Mouse (Mus musculus) adrenal gland, postnatal 14 days (tissue): ENCODE measurements around the gene Col6a6. TPM values are rescaled to one million over a fixed set of nuclear protein-coding genes. Genes with fewer than 3 reads are reported as not detected.

Experiments
- DNase-seq: peaks from one replicate; pipeline ENCODE4 v3.0.0; 2021; ENCODE audit warnings: mixed read lengths
- total RNA-seq: library from RNA; stranded (reverse); gene quantifications from 2 replicates; pipeline ENCODE4 v1.2.3, GENCODE M21; 2021

The Col6a6 gene
- total RNA-seq, 1 experiment from 2014 or later = 5.0 TPM

DNA sequence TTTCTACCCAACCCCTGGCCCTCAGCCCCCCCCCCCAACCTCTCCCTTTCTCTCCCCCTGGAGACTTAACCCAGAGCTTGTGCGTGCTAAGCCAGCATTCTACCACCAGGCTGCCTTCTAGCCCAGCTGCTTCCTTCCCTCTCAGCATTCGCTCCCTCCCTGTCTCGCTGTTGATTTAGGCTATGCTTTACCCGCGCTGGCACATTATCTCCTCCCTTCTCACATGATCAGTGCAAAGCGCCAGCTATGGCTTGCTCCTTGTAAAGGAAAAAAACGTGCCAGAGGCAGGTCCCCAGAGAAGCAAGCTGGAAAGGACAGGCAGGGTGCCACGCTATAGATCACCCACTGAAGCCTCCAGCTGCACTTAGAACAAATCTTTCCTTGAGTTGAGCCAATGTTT lies 90.5 kb downstream of the Col6a6 start:
- DNase-seq = peak; percentile 9

DNA sequence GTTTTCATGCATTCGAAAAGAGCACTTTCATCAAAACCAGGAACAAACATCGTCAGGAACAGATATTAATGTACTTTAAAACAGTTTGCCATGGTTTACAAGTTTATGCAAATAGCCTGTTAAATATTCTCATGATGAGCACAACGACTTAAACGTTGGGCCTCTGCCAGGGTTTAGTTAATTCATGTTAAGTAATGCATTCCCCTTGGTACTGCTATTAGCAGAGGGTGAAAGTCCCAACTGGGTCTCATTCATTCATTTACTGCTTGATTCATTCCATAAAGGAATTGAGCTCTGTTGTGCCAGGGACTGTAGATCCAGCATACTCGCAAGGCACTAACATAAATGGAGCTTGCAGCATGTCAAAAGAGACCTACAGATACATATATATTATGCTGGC lies 92.8 kb downstream of the Col6a6 start:
- no peak for DNase-seq

DNA sequence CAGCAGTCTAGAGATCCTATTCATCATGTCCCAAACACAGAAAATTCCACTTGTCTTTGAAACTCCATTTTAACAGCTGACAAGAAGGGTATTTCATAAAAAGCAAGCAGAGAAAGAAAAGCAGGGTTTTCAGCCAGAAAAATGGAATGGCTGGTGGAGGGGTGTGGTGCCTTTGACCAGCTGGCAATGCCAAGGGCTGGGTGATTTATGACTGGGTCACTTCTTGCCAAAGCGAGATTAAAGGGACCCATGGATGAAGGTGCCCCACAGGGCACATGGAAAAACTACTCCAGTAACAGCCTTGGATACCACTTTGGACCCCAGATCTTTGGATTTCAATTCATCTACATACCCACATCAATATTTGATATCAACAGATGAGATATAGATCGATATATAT lies 93.3 kb downstream of the Col6a6 start:
- DNase-seq = peak; percentile 54

DNA sequence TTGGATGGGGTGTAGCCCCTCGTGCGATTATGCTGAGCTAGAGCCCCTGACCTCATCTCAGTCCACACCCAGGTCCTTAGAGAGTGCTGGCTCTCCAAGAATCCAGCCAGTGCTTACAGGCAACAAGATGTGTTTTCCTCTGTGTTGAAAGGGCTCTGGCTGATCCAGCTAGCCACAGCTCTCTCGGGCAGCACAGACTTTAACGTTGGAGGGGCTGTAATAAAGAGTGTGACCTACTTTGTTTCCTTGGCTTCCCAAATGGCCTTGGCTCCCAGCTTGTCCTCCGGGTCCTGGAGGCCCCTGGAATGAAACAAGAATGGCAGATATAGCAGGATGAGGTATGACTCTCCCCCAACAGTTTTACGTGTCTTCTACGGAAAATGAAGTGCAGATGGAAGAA lies 96.0 kb downstream of the Col6a6 start:
- DNase-seq = peak; percentile 3

DNA sequence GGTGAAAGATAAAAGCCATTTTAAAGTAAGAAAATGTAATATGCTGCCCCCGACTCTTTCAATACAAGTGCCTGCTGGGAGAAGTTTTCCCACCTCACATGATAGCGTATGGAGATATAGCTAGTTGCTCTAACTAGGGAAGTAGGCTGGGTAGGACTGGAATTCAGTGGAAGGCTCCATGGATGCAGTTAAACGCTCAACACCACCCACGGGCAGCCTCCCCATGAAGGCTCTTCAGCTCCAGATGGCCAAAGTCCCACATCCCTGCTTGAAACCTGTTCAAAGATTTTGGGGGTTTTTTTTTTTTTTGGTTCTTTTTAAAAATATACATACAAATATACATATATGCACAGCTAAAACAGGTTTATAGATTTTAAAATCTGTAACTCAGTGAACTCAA lies 107.5 kb downstream of the Col6a6 start:
- no peak for DNase-seq

DNA sequence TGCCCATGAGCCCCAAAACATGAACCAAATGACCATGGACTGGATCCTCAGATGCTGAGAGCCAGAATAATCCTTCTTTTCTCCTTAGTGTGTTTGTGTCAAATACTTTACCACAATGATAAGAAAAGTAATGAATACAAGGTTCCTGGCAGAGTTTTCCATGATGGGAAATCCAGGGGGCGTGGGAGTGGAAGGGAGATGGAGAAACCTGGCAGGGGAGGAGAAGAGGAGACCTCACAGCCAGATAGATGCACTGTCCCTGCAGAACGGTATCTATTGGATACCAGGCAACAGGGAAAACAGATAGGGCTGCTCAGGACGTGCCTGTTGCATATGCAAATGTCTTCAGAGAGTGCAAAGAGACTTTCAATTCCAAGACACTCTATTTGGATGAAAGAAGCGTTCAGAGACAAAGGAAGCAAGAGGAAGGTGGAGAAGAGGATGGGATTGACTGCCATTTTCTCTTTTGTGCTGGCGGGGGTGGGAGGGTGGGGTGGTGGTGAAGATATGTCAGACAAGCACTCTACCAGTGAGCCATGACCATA lies 108.0 kb downstream of the Col6a6 start:
- DNase-seq = no peak

DNA sequence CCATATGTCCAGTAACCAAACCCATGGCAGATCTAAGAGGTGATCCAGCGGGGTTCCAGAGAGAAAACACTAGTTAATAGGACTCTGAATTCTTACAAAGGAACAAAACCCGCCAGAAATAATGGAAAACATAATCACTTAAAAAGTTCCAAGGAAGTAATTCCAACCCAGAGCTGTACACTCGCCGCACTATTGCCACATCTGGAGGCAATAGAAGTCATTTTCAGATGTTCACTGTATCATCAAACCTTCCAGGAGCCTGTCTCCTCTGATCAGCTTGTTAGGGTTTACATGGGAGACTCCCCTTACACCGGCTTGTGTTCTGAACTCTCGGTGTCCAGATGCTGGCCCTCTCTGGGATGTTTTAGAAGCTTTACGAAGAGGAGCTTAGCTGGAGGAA lies 108.6 kb downstream of the Col6a6 start:
- no peak for DNase-seq

DNA sequence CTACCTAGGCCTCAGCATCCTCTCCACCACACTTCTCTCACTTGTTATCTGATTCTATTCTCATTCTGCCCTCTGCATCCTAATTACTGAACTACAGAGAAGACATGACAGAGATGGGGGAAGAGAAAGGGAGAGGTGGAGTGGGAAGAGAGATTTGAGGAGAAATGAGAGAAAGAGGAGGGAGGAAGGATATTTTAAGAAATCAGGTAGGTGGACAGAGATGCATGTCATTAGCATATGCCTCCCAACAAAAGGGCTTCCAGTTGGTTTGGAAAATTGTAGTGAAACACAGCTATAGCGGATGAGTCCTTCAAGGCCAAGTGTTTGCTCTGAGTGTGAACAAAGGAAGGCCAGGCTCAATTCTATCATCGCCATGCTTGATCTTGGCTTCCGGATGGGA lies 115.9 kb downstream of the Col6a6 start:
- DNase-seq = no peak

DNA sequence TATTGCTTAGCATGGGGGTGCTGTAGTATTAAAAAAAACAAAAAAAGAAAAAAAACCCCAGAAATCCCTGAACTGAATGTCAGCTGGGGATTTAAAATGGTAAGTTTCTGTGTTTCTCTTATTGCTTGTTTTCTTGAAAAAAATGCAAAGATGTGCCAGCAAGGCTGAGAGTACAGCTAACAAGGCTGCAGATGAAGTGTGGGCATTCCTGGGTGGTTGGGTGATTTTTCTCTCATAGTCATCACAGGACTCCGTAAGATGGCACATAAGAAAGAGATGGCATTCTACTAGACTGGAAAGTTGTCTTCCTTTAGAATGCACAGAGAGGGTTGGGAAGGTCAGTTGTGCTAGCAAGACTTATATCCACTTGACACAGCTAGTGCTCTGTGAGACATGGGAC lies 122.9 kb downstream of the Col6a6 start:
- no peak for DNase-seq

DNA sequence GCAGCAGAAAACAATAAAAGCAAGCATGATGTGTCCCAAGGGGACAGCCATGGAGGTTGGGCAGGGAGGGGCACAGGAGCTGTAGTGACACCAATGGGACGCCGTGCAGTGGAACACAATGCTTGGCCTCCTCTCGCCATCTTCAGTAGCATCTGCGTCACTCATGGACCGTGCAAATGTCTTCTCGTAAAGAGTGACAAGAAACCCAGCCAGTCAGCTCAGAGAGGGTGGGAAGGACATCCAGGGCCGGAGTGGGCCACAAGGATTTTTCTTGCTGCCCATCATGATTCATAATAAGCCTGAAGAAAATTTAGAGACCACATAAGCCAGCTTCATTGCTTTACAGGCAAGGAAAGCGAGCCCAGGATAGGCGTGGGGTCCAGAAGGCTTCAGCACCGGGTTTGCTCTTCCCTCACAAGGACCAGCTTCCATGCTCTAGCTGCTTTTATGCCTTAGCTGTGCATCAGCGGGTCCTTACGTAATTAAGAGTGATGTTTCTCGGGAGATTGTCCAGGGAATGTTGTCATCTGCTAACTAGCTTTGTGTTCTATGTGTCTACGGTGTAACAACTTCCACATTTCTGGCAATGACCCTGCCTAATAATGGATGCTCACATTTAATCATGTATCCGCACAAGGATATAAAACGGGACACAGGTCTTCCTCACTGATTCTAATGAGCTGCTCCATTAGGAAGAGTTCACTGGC lies 123.6 kb downstream of the Col6a6 start:
- DNase-seq = no peak

DNA sequence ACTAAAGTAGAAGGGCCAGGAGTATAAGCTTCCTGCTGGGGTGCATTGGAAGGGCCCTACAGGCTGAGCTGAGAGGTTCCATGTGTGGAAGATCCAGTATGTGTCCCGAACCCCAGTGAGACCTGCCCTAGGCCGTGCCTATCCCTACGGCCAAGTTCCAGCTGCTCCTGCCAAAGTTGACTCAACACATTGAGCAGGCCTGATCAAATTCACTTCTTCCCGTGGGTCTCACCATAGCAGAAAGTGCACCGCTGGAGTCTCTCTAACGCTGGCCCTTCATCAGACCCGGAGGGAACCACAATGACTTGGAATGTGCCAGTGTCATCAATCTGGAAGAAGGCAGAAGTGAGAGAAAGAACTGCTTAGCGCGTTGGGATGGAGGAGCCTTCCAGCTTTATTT lies 126.0 kb downstream of the Col6a6 start:
- DNase-seq = no peak

DNA sequence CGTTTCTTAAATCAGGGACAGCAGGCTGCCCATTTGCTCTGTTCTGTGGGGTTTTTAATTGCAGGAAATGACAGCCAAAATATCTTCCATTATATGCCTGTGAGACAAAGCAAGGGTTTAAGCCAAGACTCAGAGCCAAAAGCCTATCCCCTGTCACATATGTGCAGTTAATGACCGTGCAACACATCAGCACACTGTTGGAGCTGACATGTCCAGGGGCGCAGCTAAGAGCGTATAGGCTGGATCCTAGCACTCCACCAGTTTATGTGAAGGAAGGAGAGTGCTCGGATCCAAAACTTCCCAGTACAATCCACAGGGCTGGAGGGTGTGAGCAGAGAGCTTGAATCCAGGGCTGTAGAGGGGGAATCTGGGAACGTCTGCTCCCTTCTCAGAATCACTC lies 127.3 kb downstream of the Col6a6 start:
- no peak for DNase-seq

DNA sequence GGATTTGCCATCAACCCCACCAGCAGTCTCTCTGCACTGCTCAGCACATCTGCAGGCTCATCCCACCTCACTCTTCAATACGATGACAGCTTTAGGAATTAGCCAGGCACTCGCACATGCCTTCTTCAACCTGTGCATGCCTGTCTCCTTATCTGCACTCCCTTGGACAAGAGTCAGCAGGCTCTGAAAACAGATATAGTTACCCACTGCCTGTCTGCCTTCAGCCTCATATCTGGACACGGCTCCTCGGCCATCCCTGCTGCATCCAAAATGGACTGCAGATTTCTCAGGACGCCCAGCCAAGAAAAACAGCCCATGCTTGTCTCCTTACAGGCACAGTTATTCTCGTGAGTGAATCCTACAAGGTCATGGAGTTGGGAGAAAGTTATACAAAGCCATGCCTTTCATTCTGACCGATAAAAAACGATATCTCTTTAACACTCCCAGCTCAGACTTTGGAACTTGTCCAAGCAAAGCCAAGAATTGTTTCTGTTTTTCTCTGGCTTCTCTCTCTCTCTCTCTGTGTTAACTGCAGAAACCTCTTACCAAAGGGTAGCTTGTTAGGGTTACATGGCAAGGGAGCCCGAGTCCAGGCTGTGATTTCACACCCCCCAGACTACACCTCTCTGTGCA lies 130.1 kb downstream of the Col6a6 start:
- peak; percentile 24 for DNase-seq

DNA sequence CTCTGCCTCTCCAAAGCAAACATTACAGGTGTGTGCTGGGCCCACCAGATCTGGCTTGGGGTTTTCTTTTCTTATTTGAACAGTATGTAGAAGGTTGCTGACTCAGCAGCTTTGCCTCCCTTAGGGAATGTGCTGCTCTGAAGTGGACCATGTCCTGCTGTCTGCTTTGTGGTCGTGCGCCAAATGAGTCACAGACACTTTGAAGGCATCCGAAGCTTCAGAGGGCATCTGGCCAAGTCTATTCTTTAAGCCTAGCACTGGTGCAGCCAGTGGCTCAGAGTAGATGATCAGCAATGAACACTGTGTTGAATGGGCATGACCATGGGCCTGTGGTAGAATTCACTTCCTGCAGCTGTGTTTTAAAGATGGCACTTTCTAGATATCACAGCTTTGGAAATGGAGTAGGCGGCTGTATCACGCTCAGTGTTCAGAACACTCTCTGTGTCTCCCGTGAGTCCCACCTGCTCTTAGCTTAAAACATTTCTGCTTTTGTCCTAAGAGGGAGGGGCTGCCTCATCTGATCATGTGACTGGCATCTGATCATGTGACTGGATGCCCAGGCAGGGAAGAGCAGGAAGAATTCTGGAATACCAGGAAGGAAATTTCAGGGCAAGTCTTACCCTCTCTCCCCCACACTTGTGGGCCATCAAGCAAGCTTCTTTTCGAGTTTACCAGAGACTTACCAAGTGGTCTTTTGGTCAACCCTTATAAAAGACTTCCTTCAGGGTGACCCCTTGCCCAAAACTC lies 131.0 kb downstream of the Col6a6 start:
- DNase-seq = peak; percentile 75

DNA sequence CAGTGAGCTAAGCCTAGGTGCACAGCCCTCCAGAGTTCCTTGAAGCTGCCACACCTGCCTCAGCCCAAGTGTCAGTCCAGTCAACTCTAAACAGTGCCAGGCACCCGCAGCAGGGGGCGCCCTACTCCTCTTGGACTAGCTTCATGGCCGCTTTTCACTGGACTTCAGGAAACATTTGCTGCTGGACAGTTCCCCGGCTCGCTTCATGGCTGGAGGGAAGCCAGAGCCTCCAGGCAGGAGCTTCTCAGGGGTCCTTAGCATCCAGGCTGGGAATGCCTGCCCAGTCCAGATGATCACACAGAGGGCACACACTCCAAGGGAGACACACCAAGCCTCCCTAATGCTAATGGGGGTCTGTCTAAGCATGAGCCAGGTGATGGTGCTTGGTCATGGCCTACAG lies 134.1 kb downstream of the Col6a6 start:
- peak; percentile 93 for DNase-seq

DNA sequence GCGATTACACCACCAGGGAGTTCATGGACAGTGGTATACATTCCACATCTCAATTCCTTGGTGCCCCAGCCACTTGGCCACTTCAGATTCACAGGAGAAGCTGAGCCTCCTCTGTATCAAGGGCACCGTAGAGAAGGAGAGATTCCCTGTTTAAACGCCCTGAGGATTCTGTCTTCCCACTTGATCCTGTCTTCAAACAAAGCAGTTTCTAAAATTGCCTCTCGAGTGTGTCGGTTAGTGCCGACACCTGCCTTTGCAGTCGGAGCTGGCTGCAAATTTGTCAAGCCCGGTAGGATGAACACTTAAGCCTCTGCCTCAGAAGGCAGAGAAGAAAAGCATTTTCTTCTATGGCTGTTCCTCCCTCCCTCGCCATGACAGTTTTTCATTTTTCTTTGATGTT lies 134.9 kb downstream of the Col6a6 start:
- no peak for DNase-seq

DNA sequence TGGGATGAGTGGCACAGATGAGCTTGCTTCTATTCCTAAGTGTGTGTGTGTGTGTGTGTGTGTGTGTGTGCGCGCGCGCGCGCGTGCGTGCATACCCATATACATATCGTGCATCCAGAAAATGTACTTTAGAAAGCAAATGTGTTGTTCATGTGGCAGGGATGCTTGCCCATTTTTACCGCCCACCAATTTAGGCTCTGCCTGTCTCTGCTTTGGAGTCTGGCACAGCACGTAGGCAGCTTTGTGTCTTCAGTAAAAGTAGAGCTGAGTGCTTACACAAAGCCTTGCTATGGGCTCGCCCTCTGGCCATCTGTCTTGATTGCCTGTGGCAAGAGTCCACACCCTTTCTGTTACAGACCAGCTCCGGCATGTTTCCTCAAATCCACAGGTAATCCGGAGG lies 135.5 kb downstream of the Col6a6 start:
- DNase-seq = no peak

DNA sequence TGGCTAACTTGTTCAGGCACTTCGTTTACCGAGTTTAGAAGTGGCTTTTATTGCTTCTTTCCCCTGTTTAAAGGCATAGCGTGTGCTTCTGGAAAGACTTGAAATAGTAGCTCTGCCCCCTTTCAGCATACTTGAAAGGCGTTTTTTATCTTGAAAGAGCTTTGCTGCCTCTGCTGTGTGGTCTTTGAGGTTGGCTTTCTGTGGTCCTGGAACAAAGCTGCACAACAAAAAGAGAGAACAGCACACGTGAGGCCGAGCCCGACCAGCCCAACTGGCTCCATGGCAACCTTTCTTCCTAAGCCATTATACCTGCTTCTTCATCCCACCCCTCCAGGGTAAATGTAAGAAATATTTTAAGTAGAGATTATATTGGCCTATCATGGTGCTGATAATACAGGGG lies 138.5 kb downstream of the Col6a6 start:
- no peak for DNase-seq

DNA sequence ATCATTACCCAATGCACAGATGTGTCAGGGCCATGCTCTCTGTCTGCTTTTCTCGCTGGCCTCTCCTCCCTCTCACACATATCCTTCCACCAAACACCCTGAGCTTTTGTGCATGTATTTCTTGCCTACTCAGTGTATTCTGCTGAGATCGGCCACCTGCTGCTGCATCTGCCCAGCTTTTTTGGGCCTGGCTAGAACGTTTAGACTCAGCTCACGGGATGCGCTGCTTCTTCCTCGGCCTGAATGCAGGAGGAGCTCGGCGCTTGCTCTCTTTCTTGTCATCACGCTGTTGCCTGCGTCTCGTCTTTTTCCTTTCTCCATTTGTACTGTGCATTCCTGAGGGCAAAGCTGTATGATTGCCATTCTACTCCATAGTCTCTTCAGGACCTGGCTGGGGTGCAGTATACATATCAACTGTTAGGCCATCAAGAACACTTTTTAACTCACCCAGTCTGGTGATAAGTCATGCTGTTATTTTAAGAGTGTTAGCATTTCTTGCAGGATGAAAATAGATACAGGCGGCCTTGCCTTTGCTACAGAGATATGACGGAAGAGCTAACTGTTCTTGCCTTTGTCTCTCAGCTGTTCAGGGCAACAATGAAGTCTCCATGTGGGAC lies 143.3 kb downstream of the Col6a6 start:
- DNase-seq = no peak

DNA sequence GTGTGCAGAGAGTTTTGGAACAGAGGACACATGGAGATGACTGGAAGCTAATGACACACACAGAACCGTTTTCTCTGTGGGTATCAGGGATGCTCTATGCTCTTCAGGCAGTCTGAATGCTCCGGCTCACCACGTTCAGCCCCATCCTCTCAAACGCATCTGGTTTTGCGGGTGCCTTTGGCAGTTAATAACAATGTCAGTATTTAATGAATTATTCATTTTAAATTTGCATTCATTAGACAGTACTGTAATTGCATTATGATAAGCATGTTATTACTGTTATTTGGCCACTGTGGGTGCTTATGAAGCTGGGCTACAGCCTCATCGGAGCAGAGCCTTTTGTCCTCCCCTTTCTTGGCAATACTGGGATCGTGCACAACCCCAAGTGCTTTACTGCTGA lies 146.6 kb downstream of the Col6a6 start:
- no peak for DNase-seq

DNA sequence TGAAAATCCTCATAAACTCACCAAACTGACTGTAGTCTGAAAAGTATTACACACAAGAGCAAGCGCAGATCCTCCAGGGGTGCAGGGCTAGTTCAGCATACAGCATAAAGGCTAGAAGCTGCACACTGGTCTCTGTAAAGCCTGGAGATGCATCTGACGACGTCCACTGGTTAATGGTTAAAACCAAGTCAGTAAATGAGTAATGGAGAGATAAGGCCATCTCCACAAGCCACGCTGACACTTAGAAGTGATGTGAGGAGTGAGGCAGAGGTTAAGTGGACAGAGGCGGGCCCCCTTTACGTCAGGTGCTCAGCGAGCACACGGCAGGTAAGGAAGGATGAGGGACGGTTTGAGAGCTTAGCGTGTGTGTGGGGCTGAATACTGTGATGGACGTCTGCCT lies 152.0 kb downstream of the Col6a6 start:
- no peak for DNase-seq

DNA sequence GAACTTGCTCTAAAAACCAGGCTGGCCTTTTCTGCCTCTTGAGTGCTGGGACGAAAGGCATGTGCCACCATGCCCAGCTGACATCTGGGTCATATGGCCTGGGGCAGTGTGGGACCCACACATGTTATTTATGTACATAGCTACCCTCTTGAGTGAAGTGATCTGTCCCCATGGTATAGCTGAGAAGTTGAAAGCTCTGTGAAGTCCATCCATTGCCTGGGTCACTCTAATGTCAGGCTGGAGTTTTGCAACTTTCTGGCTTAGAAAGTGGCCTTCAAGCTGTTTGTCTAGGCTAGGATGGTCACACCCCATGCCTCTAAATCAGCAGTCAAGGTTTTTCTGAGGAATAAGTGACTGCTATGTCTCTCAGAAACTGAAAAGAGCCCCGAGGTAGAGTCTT lies 155.9 kb downstream of the Col6a6 start:
- no peak for DNase-seq

DNA sequence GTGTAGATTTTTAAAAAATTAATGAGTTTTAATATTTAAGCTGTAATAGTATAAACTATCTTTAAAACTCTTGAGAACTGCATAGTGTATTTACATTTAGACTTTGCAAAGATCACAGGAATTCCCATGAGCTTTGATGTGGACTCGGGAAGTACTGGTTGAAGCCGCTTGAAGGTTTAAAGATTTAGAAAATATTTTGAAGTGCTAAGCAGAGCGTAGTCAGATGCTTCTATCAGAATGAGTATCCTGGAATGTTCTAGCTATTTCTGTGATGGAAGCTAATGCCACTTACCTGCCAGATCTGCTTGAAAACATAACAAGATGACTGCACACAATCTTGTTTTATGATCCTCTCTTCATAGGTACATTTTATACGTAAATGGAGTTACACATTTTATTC lies 157.0 kb downstream of the Col6a6 start:
- DNase-seq = no peak
